Mouse (Mus musculus) cerebellum, postnatal 36 days (tissue): ENCODE results near the gene Scnm1.

Source experiments
- DNase-seq, 2 experiments: peaks; one replicate each; pipeline ENCODE4 v3.0.0; 2021 to 2022; ENCODE audit warnings: mixed read lengths in 2 of 2

Scnm1 gene

DNA sequence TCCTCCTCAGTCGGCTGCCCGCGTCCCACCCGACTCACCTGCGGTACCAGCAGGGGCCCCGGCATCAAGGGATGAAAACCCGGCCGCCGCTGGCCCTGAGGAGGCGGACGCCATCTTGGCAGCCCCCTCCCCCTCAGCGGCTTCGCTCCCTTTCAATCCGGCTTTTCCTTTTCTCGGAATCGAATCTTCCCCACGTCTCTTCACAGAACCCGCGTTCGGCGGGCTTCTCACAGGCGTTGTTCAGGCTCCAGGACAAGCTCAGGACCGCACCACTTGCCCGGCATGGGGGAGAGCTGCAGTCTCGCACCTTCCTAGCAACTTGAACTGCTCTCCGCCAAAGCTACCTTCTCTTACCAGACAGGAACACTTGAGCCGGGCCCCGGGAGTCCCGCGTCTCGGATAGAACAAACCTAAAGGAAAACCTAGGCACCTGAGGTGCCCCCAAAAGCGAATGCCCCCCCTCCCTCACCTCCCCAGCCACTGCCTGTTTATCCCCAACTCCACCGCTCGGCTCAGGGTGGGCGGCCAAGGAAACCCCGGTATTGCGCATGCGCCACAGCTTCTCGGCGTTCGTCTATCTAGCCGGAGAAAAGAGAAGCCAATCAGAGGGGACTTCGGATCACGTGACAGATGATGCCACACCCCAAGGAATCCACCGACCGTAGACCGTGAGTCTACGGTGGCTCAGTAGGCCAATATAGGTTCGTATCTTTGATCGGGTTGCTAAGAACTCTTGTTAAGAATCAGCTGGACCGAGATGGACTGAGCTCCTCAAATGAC lies 27.3 kb downstream of the Scnm1 start, which contains the start of gene Pip5k1a:
TSS of gene Pip5k1a (minus strand) at position 593 of the 780 bp plus-strand sequence.
- DNase-seq = peak; percentile 97

DNA sequence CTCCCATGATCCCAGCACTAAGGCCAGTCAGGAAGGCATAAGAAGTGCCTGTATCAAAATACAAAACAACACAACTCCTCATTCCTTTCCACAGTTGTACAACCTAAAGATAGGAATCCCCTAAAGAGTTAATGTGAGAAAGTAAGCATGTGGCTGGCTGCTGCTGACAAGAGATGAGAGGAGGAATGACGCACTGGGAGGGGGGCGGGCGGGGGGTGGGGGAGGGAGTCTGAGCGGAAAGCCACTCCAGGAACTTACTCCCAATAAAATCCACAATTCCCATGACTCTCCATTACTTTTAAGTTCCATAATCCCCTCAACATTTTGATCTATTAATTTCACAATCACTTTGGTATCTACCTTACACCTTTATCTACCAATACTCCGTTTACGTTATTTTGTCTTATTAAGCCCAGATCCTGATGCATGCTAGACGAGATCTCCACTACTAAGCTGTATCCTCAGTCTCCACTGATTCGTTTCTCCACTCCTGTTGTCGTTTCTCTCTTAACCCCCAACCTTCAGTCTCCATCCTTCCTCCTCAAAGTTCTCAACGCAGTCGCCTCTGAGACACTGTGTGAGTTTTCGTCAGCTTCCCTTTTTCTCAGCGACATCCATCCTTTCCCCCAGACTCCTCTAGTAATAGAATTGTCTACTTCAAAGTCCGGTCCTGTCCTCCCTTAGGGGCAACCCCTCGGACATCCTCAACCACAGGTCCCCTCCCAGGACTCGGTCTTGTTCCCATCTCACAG lies 28.0 kb downstream of the Scnm1 start:
- DNase-seq = no peak

- no peak for DNase-seq
Measured at GRCm38 (mm10) chr3:95105121-95105520, 28.7 kb downstream of the Scnm1 start.

DNA sequence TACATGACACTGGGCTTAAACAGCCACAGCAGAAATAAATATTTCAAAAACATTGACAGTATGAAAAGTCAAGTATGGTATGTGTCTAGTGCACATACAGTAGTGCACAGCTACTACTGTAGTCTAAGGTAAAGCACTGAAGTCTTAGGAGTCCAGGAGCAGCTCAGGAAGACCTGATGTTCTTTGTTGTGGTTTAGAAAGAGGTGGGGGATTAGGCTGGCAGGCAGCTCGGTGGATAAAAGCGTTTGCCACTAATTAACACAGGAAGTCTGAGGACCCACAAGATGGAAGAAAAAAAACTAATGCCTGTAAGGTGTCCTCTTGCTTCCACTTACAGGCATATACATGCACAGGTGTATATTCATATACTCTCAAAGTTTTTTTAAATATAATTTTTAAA lies 33.0 kb downstream of the Scnm1 start:
- DNase-seq = no peak

DNA sequence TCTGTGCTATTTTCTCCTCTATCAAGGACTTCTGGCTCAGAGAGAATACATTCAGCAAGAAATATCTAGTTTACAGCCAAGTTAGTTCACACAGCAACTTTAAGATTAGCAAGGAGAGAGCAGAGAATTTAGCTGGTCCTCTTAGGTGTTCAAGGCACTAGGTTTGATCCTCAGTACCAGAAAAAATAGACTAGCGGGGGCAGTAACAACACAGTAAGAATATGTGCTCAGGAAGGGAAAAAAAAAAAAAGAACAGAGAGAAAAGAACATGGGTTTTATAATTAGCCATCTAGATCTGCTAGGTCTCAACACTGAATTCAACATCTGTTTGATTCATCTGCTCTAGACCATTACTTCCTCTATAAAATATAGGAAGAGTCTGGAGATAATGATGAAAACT lies 45.7 kb downstream of the Scnm1 start:
- no peak for DNase-seq
